Mouse (Mus musculus): ENCODE results near the gene Btbd9.

Btbd9 gene

GRCm38 (mm10) chr17:30301338-30301737 lies 274.9 kb downstream of the Btbd9 start:
- intact Hi-C loops (cut with DNase I), result no loop called here

- intact Hi-C loops (cut with DNase I), result no loop called here
These were observed 278.9 kb downstream of the Btbd9 start for GRCm38 (mm10) chr17:30297432-30297831.

- intact Hi-C loops (cut with DNase I), result no loop called here
These were observed 280.2 kb downstream of the Btbd9 start for GRCm38 (mm10) chr17:30296069-30296468.

- intact Hi-C loops (cut with DNase I), result no loop called here
These were observed 283.6 kb downstream of the Btbd9 start for GRCm38 (mm10) chr17:30292666-30293065.

- intact Hi-C loops (cut with DNase I), result no loop called here
These were observed 290.6 kb downstream of the Btbd9 start for GRCm38 (mm10) chr17:30285641-30286040.

- intact Hi-C loops (cut with DNase I), result no loop called here
These were observed 292.7 kb downstream of the Btbd9 start for GRCm38 (mm10) chr17:30283460-30284050.

- intact Hi-C loops (cut with DNase I), result no loop called here
These were observed 293.3 kb downstream of the Btbd9 start for GRCm38 (mm10) chr17:30283001-30283400.

GRCm38 (mm10) chr17:30280323-30281118 lies 295.8 kb downstream of the Btbd9 start:
- intact Hi-C loops (cut with DNase I), result no loop called here

- intact Hi-C loops (cut with DNase I), result no loop called here
These were observed 296.6 kb downstream of the Btbd9 start for GRCm38 (mm10) chr17:30279684-30280083.

- intact Hi-C loops (cut with DNase I), result no loop called here
These were observed 297.5 kb downstream of the Btbd9 start for GRCm38 (mm10) chr17:30278596-30279378.

GRCm38 (mm10) chr17:30276477-30276876 lies 299.8 kb downstream of the Btbd9 start:
- intact Hi-C loops (cut with DNase I), result no loop called here

- intact Hi-C loops (cut with DNase I), result no loop called here
These were observed 303.5 kb downstream of the Btbd9 start for GRCm38 (mm10) chr17:30272769-30273168.

GRCm38 (mm10) chr17:30269136-30270063 lies 306.9 kb downstream of the Btbd9 start:
- intact Hi-C loops (cut with DNase I), result no loop called here

GRCm38 (mm10) chr17:30268456-30268855 lies 307.8 kb downstream of the Btbd9 start:
- intact Hi-C loops (cut with DNase I), result no loop called here

- intact Hi-C loops (cut with DNase I), result no loop called here
These were observed 308.8 kb downstream of the Btbd9 start for GRCm38 (mm10) chr17:30267432-30267973.

GRCm38 (mm10) chr17:30263535-30263934 lies 312.8 kb downstream of the Btbd9 start:
- intact Hi-C loops (cut with DNase I), result no loop called here

- intact Hi-C loops (cut with DNase I), result no loop called here
These were observed 313.3 kb downstream of the Btbd9 start for GRCm38 (mm10) chr17:30262943-30263342.

GRCm38 (mm10) chr17:30262440-30262839 lies 313.8 kb downstream of the Btbd9 start:
- intact Hi-C loops (cut with DNase I), result no loop called here

GRCm38 (mm10) chr17:30261983-30262340 lies 314.3 kb downstream of the Btbd9 start:
- intact Hi-C loops (cut with DNase I), result no loop called here

- intact Hi-C loops (cut with DNase I), result no loop called here
These were observed 314.8 kb downstream of the Btbd9 start for GRCm38 (mm10) chr17:30261307-30261982.

Measured in adrenal gland (tissue).